Mouse (Mus musculus): Measurements from ENCODE around the gene Mmp9.

DNA sequence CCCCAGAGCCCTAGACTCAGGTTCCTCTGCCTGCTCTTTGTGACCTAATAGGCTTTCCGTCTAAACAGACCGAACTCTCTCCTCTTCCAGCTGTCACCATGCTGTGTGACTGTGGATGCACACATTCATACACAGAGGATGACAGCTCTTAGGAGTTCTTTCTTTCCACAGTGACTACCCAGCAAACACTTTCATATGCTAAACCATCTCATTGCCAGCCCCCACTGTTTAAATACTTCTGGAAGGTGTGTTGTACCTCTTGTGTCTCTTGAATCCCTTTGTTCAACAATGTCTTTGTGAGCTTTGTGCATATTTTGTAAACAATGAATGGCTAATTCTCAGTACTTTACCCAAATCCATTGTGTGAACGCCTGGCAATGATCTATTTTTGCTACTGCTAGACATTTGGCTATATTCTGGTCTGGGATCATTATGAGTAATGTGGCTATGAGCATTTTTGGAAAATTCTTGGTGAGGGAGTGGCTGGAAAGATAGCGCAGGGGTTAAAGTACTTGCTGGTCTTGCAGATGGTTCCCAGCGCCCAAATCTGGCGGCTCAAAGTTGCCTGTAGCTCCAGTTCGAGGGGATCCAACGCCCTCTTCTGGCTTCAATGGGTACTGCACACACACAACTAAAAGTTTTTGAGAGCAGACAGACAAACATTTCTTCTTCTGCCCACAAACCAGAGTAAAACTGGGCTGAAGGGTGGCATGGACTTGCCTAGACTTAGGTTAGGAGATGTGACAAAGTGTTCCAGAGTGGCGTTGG is 17.2 kb downstream of the Mmp9 start:
- TF ChIP-seq GATA1 (IDR thresholded peaks at IDR 0.05; ENCODE audit: borderline replicate concordance, low read length): no peak
- no peak for TF ChIP-seq FLI1 (IDR thresholded peaks at IDR 0.05; ENCODE audit: low read length)
